Mouse (Mus musculus) kidney, adult 2 months (tissue): ENCODE measurements around the gene Pfpl. TPM values are rescaled to one million over a fixed set of nuclear protein-coding genes. Genes with fewer than 3 reads are reported as not detected.

Source experiments
- DNase-seq: peaks from one replicate; pipeline ENCODE4 v3.0.0; 2021
- H3K27ac ChIP-seq: fragments of 200-500 bp; 2 replicates; pipeline ENCODE4 v1.5.1; 2012; ENCODE audit warnings: low read depth, low read length, control low read depth, inconsistent platforms; ENCODE audit not compliant: insufficient read depth
- H3K27me3 ChIP-seq: fragments of 200-500 bp; replicated peaks from 2 replicates; pipeline ENCODE4 v1.6.1; 2012; ENCODE audit warnings: mild to moderate bottlenecking, moderate library complexity, low read length, inconsistent platforms; ENCODE audit not compliant: control insufficient read depth, insufficient read depth
- H3K36me3 ChIP-seq: fragments of 200-500 bp; 2 replicates; pipeline ENCODE4 v1.6.1; 2012; ENCODE audit warnings: mild to moderate bottlenecking, moderate library complexity, low read length, inconsistent platforms; ENCODE audit not compliant: control insufficient read depth, insufficient read depth
- H3K4me1 ChIP-seq: fragments of 200-500 bp; 2 replicates; pipeline ENCODE4 v1.6.1; 2011; ENCODE audit warnings: low read length; ENCODE audit not compliant: control insufficient read depth, insufficient read depth
- H3K4me3 ChIP-seq: fragments of 200-500 bp; 2 replicates; pipeline ENCODE4 v1.5.1; 2011; ENCODE audit warnings: mild to moderate bottlenecking, low read depth, low read length, control low read depth; ENCODE audit not compliant: insufficient read depth
- CTCF ChIP-seq: fragments of 200-500 bp; conservative IDR thresholded peaks from 2 replicates; pipeline ENCODE4 v1.5.1; 2011; ENCODE audit warnings: low read depth, mild to moderate bottlenecking, control low read depth, low read length, moderate library complexity, mixed read lengths; ENCODE audit not compliant: insufficient read depth, insufficient read length
- POLR2A ChIP-seq: fragments of 200-500 bp; IDR thresholded peaks from one replicate; pipeline ENCODE4 v1.6.1; 2011; ENCODE audit warnings: low read depth, low read length, control low read depth
- WGBS: fragments of 180-500 bp; shearing (Covaris S2); methylation state at CpG from one replicate; pipeline ENCODE4 v1.1.7; 2018; 5-methylcytosine and 5-hydroxymethylcytosine counted together
- polyA plus RNA-seq: library from polyadenylated mRNA; depleted of rRNA; stranded (reverse); fragments of >200 nt; gene quantifications from 2 replicates; pipeline ENCODE4 v1.2.3, GENCODE M21; 2012; rRNA removed

Pfpl gene
- not detected in 2 replicates for polyA plus RNA-seq

GRCm38 (mm10) chr19:12427605-12428004, at the start of gene Pfpl:
Gene Pfpl (plus strand): TSS chr19:12427905.
- Histone ChIP-seq H3K36me3 (no peaks in the 10 kb centered on the region), H3K27ac (no peak within 1 kb of the TSS), H3K4me1 (no peaks in the 10 kb centered on the region), H3K27me3 (no peaks in the 10 kb centered on the region), H3K4me3 (no peak within 1 kb of the TSS)
- 95% methylated on average over 6 of the region's 6 CpGs for WGBS
- no peak for DNase-seq
- TF ChIP-seq POLR2A (no peak), CTCF (no peak)

DNA sequence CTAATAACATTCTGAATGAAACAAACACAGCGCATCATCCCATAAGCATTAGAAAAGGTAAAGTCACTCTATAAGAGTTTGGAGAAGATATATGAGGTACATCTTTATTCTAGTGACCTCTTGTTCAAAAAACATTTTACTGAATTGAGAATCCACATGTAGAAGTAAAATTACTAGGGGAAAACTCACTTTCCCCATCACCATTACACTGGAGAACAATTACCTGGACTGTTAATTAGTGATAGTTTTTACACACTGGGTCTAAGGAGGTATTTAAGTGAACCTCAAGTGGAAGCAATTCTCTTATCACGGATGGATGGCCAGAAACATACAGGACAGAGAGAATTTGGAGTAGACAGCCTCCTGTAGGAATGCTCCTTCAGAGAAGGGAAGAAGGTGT, 40.7 kb upstream of the Pfpl start, which contains the start of gene Olfr1440:
TSS of gene Olfr1440 (plus strand) at position 301 of the 400 bp plus-strand sequence.
- Histone ChIP-seq H3K27me3 (no peaks in the 10 kb centered on the region), H3K4me1 (no peaks in the 10 kb centered on the region), H3K27ac (no peak within 1 kb of the TSS), H3K36me3 (no peaks in the 10 kb centered on the region), H3K4me3 (no peak within 1 kb of the TSS)
- whole genome bisulfite sequencing, result 76% methylated on average over 2 of the region's 2 CpGs
- no peak for DNase-seq
- TF ChIP-seq CTCF (no peak), POLR2A (no peak)

DNA sequence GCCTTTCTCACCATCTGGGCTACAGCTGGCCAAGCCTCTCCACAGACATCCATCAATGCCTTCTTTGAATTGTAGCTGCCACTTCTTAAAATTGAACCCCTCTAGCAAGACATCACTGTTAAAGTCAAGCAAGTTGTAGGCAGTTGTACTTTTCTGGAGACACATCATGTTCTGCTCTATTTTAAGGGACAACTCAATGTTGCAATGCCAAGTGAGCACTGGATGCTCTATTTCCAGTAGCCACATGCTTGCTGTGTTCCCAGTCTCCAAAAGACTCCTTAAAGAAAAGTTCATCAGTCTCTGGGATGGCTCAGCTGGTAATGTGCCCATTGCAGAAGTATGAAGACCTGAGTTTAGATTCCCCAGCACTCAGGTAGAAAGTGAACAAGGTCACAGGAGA, 14.0 kb upstream of the Pfpl start:
- H3K4me3 ChIP-seq, result no peak overlapping the region
- no peak for DNase-seq
- no peaks in the 10 kb centered on the region for H3K4me1 ChIP-seq
- H3K27ac ChIP-seq, result no peak overlapping the region
- no peaks in the 10 kb centered on the region; the same call in 1 of the 2 replicates for H3K27me3 ChIP-seq
- no peaks in the 10 kb centered on the region for H3K36me3 ChIP-seq
- TF ChIP-seq POLR2A, result no peak
- no peak for TF ChIP-seq CTCF

GRCm38 (mm10) chr19:12417361-12417760, 10.3 kb upstream of the Pfpl start, which contains the start of gene Olfr1441:
Gene Olfr1441 (plus strand): TSS chr19:12417433.
- DNase-seq, result peak; percentile 66
- H3K4me1 ChIP-seq, result no peaks in the 10 kb centered on the region

GRCm38 (mm10) chr19:12418312-12418711, 9.4 kb upstream of the Pfpl start:
- DNase-seq, result no peak
- TF ChIP-seq CTCF, result no peak
- WGBS, result 81% methylated on average over 3 of the region's 3 CpGs
- Histone ChIP-seq H3K27me3 (no peaks in the 10 kb centered on the region), H3K4me3 (no peak overlapping the region), H3K36me3 (no peaks in the 10 kb centered on the region), H3K27ac (no peak overlapping the region), H3K4me1 (no peaks in the 10 kb centered on the region)

More at GRCm38 (mm10) chr19:12417361-12417760, 10.3 kb upstream of the Pfpl start, which contains the start of gene Olfr1441:
- H3K36me3 ChIP-seq, result no peaks in the 10 kb centered on the region
- no peak within 1 kb of the TSS for H3K27ac ChIP-seq
- no peak within 1 kb of the TSS for H3K4me3 ChIP-seq
- TF ChIP-seq CTCF, result no peak
- no peaks in the 10 kb centered on the region for H3K27me3 ChIP-seq

DNA sequence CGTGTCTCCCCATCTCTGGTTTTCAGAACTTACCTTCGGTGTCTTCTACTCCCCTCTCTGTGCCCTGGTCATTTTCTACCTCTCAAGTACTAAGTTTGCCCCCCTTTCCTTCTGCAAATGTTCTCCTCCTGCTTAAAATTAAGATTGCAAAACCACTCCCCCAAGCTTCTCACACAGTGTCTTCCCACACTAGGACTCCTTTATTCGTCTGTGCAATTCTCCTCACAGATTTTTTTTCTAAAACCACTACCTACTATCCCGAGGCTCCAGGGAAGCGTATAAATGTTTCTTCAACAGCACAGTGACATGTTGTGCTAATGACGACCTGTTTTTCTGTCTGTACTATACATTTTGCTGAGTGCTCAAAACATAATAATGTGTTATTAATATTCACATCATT, 7.2 kb upstream of the Pfpl start:
- Histone ChIP-seq H3K4me1 (no peaks in the 10 kb centered on the region), H3K27me3 (no peaks in the 10 kb centered on the region), H3K36me3 (no peaks in the 10 kb centered on the region), H3K4me3 (no peak overlapping the region), H3K27ac (no peak overlapping the region)
- no peak for DNase-seq
- 69% methylated on average over 6 of the region's 6 CpGs for WGBS
- TF ChIP-seq POLR2A, result no peak
- TF ChIP-seq CTCF, result no peak

DNA sequence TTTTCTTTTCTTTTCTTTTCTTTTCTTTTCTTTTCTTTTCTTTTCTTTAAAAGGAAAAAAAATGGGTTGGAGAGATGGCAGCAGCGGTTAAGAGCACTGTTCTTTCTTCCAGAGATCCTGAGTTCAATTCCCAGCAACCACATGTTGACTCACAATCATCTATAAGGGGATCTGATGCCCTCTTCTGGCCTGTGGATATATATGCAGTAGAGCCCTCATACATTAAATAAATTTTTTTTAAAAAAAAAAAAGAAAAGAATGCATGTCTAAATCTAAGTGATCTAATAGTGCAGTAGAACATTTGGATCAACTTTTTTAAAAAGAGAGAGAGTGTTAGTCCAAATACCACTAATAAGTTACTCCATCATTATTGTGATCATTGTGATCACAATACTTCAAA, 6.0 kb upstream of the Pfpl start:
- WGBS, result 79% methylated on average over 1 of the region's 1 CpGs

GRCm38 (mm10) chr19:12427101-12427500, 604 bp upstream of the Pfpl start:
- Histone ChIP-seq H3K4me3 (no peak overlapping the region), H3K36me3 (no peaks in the 10 kb centered on the region), H3K27me3 (no peaks in the 10 kb centered on the region), H3K27ac (no peak overlapping the region), H3K4me1 (no peaks in the 10 kb centered on the region)
- no peak for DNase-seq
- TF ChIP-seq CTCF (no peak), POLR2A (no peak)
- WGBS, result 84% methylated on average over 5 of the region's 5 CpGs

More for the DNA sequence above, 6.0 kb upstream of the Pfpl start:
- H3K36me3 ChIP-seq, result no peaks in the 10 kb centered on the region
- DNase-seq, result no peak
- H3K4me3 ChIP-seq, result no peak overlapping the region
- H3K27ac ChIP-seq, result no peak overlapping the region
- TF ChIP-seq CTCF (no peak), POLR2A (no peak)
- H3K4me1 ChIP-seq, result no peaks in the 10 kb centered on the region
- H3K27me3 ChIP-seq, result no peaks in the 10 kb centered on the region
